Mouse (Mus musculus) heart, embryonic 11.5 days (tissue): ENCODE data around the gene Tmem106a. TPM values are rescaled to one million over a fixed set of nuclear protein-coding genes. Genes with fewer than 3 reads are reported as not detected.
"Not testable (repeated sequence)": the region's sequence is repeated elsewhere in the genome, so short reads cannot be mapped to it uniquely, and the experiment has no call there.

Experiments
- ATAC-seq: fragments of 200-750 bp; cut with Nextera tagmentation; replicated peaks from 2 replicates; pipeline ENCODE4 v1.8.0; 2017; ENCODE audit warnings: moderate library complexity; ENCODE audit not compliant: insufficient number of reproducible peaks, low FRiP score, low TSS enrichment
- H3K27ac ChIP-seq: fragments of 300-500 bp; sonication (generic); 2 replicates; pipeline ENCODE4 v1.5.1; 2014; ENCODE audit warnings: mild to moderate bottlenecking, low read depth, low read length
- H3K27me3 ChIP-seq: fragments of 300-500 bp; sonication (generic); 2 replicates; pipeline ENCODE4 v1.6.1; 2014; ENCODE audit warnings: mild to moderate bottlenecking, low read length, mixed read lengths; ENCODE audit not compliant: control insufficient read depth, insufficient read depth
- H3K36me3 ChIP-seq: fragments of 300-500 bp; sonication (generic); 2 replicates; pipeline ENCODE4 v1.6.1; 2014; ENCODE audit warnings: mild to moderate bottlenecking, low read length, moderate library complexity, mixed read lengths; ENCODE audit not compliant: control insufficient read depth, insufficient read depth
- H3K4me1 ChIP-seq: fragments of 300-500 bp; sonication (generic); 2 replicates; pipeline ENCODE4 v1.6.1; 2014; ENCODE audit warnings: low read length; ENCODE audit not compliant: control insufficient read depth, insufficient read depth
- H3K4me2 ChIP-seq: fragments of 300-500 bp; sonication (generic); 2 replicates; pipeline ENCODE4 v1.6.1; 2014; ENCODE audit warnings: mild to moderate bottlenecking, moderate library complexity
- H3K4me3 ChIP-seq: fragments of 300-500 bp; sonication (generic); 2 replicates; pipeline ENCODE4 v1.5.1; 2014; ENCODE audit warnings: low read depth, low read length
- H3K9ac ChIP-seq: fragments of 300-500 bp; sonication (generic); 2 replicates; pipeline ENCODE4 v1.6.1; 2014; ENCODE audit warnings: mild to moderate bottlenecking, low read depth, low read length, moderate library complexity
- H3K9me3 ChIP-seq: fragments of 300-500 bp; sonication (generic); replicated peaks from 2 replicates; pipeline ENCODE4 v1.6.1; 2016; ENCODE audit warnings: low read length; ENCODE audit not compliant: control insufficient read depth
- WGBS: fragments of 180-500 bp; shearing (Covaris S2); extraction: QIAGEN DNeasy Blood & Tissue Kit; methylation state at CpG from one replicate; pipeline ENCODE4 v1.1.7; 2014; ENCODE audit not compliant: insufficient replicate concordance; 5-methylcytosine and 5-hydroxymethylcytosine counted together
- polyA plus RNA-seq: library from polyadenylated mRNA; unstranded; fragments of >200 nt; fragmentation: Nextera tagmentation; extraction: Ambion mirVana; gene quantifications from 2 replicates; pipeline ENCODE4 v1.2.1, GENCODE M21; 2014

Gene Tmem106a
- polyA plus RNA-seq, 1 experiment from 2014 or later, result 4.4 TPM

GRCm38 (mm10) chr11:101618596-101618995 lies 36.6 kb downstream of the Tmem106a start:
- no peak overlapping the region for H3K4me2 ChIP-seq
- no peaks in the 10 kb centered on the region for H3K27me3 ChIP-seq
- H3K4me3 ChIP-seq, result no peak overlapping the region
- H3K9ac ChIP-seq, result no peak overlapping the region
- H3K4me1 ChIP-seq, result 0 out of 2 replicates have a peak, but pooled peaks cover 4% of the 10 kb centered on the region
- no peak for ATAC-seq
- WGBS, result 77% methylated on average over 3 of the region's 3 CpGs
- no peak overlapping the region for H3K27ac ChIP-seq
- H3K36me3 ChIP-seq, result no peaks in the 10 kb centered on the region
- no peaks in the 10 kb centered on the region for H3K9me3 ChIP-seq

- not testable (repeated sequence) for H3K4me3 ChIP-seq, H3K27me3 ChIP-seq, ATAC-seq, H3K9ac ChIP-seq, H3K36me3 ChIP-seq, H3K4me1 ChIP-seq, H3K27ac ChIP-seq, H3K9me3 ChIP-seq, H3K4me2 ChIP-seq
- 72% methylated on average over 11 of the region's 11 CpGs for WGBS
Measured at GRCm38 (mm10) chr11:101620022-101620655, 38.1 kb downstream of the Tmem106a start.

- peak overlapping the region; percentile 100 for H3K27ac ChIP-seq
- no peaks in the 10 kb centered on the region for H3K36me3 ChIP-seq
- no peaks in the 10 kb centered on the region for H3K9me3 ChIP-seq
- WGBS, result 6% methylated on average over 8 of the region's 8 CpGs
- peak overlapping the region; percentile 42 for H3K4me3 ChIP-seq
- peak overlapping the region; percentile 82 for H3K9ac ChIP-seq
- ATAC-seq, result 0 out of 2 replicates have a peak, but pooled peaks have one; percentile 15
- H3K4me2 ChIP-seq, result peak overlapping the region; percentile 69
- H3K4me1 ChIP-seq, result no peaks in the 10 kb centered on the region
- no peaks in the 10 kb centered on the region for H3K27me3 ChIP-seq
Measured at GRCm38 (mm10) chr11:101626649-101626994, 44.6 kb downstream of the Tmem106a start.

GRCm38 (mm10) chr11:101626995-101627856 lies 45.2 kb downstream of the Tmem106a start, which contains the start of gene Rdm1:
Rdm1 (plus strand) TSS chr11:101627195.
- Histone ChIP-seq H3K27ac (peak within 1 kb of the TSS; percentile 100), H3K4me1 (no peaks in the 10 kb centered on the region), H3K36me3 (no peaks in the 10 kb centered on the region), H3K9me3 (no peaks in the 10 kb centered on the region), H3K4me2 (peak within 1 kb of the TSS; percentile 69), H3K4me3 (peak within 1 kb of the TSS; percentile 45), H3K27me3 (no peaks in the 10 kb centered on the region), H3K9ac (peak within 1 kb of the TSS; percentile 83)
- ATAC-seq, result peak; percentile 83
- WGBS, result under 1% methylated on average over 32 of the region's 34 CpGs

GRCm38 (mm10) chr11:101627857-101628559 lies 46.0 kb downstream of the Tmem106a start:
- Histone ChIP-seq H3K4me3 (peak overlapping the region; percentile 45), H3K36me3 (no peaks in the 10 kb centered on the region), H3K9me3 (no peaks in the 10 kb centered on the region), H3K27me3 (no peaks in the 10 kb centered on the region), H3K9ac (peak overlapping the region; percentile 83), H3K27ac (peak overlapping the region; percentile 100), H3K4me1 (no peaks in the 10 kb centered on the region), H3K4me2 (peak overlapping the region; percentile 69)
- peak; percentile 39 for ATAC-seq
- under 1% methylated on average over 33 of the region's 33 CpGs for WGBS

GRCm38 (mm10) chr11:101628733-101629417 lies 46.8 kb downstream of the Tmem106a start:
- not testable (repeated sequence) for ATAC-seq, H3K9me3 ChIP-seq, H3K4me1 ChIP-seq, H3K9ac ChIP-seq, H3K36me3 ChIP-seq, H3K27me3 ChIP-seq, H3K27ac ChIP-seq
- peak overlapping the region; percentile 45; the same call in 1 of the 2 replicates for H3K4me3 ChIP-seq
- H3K4me2 ChIP-seq, result peak overlapping the region; percentile 69
- WGBS, result 72% methylated on average over 4 of the region's 5 CpGs

GRCm38 (mm10) chr11:101635660-101636059 lies 53.6 kb downstream of the Tmem106a start:
- Histone ChIP-seq H3K9ac (no peak overlapping the region), H3K4me3 (no peak overlapping the region), H3K36me3 (no peaks in the 10 kb centered on the region), H3K27ac (no peak overlapping the region), H3K4me1 (no peaks in the 10 kb centered on the region), H3K4me2 (no peak overlapping the region), H3K9me3 (no peaks in the 10 kb centered on the region), H3K27me3 (no peaks in the 10 kb centered on the region)
- no peak for ATAC-seq
- 71% methylated on average over 10 of the region's 10 CpGs for WGBS

GRCm38 (mm10) chr11:101639761-101640160 lies 57.7 kb downstream of the Tmem106a start:
- ATAC-seq, result no peak
- no peaks in the 10 kb centered on the region for H3K9me3 ChIP-seq
- H3K4me2 ChIP-seq, result no peak overlapping the region
- no peaks in the 10 kb centered on the region for H3K27me3 ChIP-seq
- no peaks in the 10 kb centered on the region for H3K36me3 ChIP-seq
- no peak overlapping the region for H3K27ac ChIP-seq
- no peaks in the 10 kb centered on the region for H3K4me1 ChIP-seq
- no peak overlapping the region for H3K4me3 ChIP-seq
- 85% methylated on average over 4 of the region's 4 CpGs for WGBS
- H3K9ac ChIP-seq, result no peak overlapping the region
